Mouse (Mus musculus): Measurements from ENCODE around the gene Inhbe.

- no peak for TF ChIP-seq MAFK (IDR thresholded peaks at IDR 0.05; ENCODE audit: insufficient read depth, low read depth, low read length)
- no peak for TF ChIP-seq ZNF384 (IDR thresholded peaks at IDR 0.05; ENCODE audit: low read depth, low read length)
Measured at GRCm38 (mm10) chr10:127327461-127328145, 26.6 kb downstream of the Inhbe start.
